Mouse (Mus musculus) testis, adult 2 months (tissue): ENCODE results near the gene Nedd9.

Experiments used
- CTCF ChIP-seq: fragments of 200-500 bp; IDR thresholded peaks from 2 replicates; pipeline ENCODE4 v1.5.1; 2012; ENCODE audit warnings: low read depth, mild to moderate bottlenecking, inconsistent platforms, low read length, moderate library complexity; ENCODE audit not compliant: control insufficient read depth, insufficient read depth, insufficient replicate concordance
- POLR2A ChIP-seq: fragments of 200-500 bp; IDR thresholded peaks from 2 replicates; pipeline ENCODE4 v1.6.1; 2012; ENCODE audit warnings: low read depth, mild to moderate bottlenecking, inconsistent platforms, low read length, moderate library complexity; ENCODE audit not compliant: control insufficient read depth

DNA sequence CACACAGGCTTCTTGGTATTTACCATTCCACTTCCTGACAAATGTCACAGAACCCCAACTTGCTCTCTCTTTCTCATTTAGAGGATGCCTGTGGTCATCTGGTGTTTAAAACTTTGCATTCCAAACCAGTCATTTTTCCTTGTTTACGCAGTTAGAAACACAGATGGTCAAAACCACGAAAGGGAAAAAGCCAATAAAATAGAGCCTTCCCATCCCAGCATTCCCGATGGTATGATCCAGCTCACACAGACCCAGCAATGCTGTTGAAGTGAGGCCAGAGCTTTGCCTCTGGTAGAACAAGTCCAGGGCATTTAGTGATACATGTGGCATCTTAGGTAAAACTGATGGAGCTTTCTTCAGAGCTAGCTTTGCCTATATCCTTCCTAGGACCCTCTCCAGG lies 165.7 kb downstream of the Nedd9 start:
- TF ChIP-seq CTCF (no peak), POLR2A (no peak)
